Mouse (Mus musculus): ENCODE results near the gene Wwtr1. TPM values are rescaled to one million over a fixed set of nuclear protein-coding genes. Genes with fewer than 3 reads are reported as not detected.

Gene Wwtr1
- total RNA-seq, 1 experiment from 2014 or later = 0.93 TPM

DNA sequence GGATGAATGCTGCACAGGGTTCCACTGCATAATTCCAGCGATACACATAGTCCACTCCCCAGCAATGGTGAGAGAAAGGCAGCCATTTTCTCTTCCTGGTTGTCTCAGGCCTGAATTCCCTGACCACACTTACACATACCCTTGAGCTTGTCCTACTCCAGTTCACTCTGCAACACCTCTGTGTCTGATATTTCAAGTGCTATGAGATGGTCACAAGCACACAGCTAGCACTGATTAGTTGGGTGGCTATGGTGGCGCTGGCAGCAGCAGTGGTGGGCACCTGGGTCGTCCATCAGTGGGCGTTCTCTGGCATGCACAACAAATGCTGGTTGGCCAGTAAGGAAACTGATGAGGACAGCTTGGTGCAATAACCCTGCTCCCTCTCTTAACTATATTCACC is 45.5 kb downstream of the Wwtr1 start:
- no peak for ATAC-seq (ENCODE audit: extremely low read depth, insufficient number of reproducible peaks, low FRiP score, poor library complexity, severe bottlenecking)

DNA sequence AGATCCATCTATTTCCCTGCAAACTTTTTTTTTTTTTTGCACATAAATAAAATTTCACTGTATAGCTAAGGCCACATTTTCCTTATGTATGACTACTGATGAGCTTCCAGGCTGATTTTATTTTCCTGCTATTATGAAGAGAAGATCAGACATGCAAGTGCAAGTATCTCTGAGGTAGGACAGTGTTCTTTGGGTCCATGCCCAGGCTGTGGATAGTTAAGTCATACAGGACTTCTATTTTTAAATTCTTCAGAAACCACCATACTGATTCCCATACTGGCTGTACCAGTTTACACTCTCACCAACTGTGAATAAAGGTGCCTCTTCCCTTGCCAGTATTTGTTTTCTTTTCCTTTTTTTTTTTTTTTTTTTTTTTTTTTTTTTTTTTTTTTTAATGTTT is 48.6 kb downstream of the Wwtr1 start:
- ATAC-seq (ENCODE audit: extremely low read depth, insufficient number of reproducible peaks, low FRiP score, poor library complexity, severe bottlenecking) = no peak

DNA sequence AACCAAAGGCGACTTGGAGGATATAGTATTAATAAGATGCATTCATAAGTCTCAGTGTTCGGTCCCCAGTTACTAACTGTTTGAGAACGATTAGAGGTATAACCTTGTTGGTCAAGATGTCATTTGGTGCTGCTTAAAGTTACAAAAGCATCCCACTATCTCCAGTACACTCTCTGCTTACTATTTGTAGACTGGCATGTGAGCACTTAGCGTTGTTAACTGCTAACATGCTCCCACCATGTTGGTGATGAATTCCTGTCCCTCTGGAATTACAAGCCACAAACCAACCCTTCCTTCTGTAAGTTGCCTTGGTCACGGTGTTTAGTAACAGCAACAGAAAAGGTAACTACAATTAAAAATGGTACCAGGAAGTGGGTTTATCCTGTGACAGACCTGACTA is 52.6 kb downstream of the Wwtr1 start:
- no peak for ATAC-seq (ENCODE audit: extremely low read depth, insufficient number of reproducible peaks, low FRiP score, poor library complexity, severe bottlenecking)

DNA sequence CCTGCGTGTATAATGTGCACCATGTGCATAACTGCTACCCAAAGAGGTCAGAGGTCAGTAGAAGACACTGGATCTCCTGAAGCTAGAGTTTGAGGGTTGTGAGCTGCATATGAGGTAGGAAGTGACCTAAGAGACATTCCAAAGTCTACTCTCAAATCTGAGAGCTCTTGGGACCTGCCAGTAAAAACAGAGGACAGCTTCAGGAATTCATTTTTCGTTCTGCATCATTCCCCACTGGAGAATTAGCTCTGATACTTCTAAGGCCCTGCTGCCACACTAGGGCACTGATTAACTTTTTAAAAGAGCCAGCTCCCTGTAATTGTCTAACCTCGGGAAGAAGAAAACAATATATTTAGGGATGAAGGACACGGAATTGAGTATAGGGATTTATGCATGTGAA is 53.8 kb downstream of the Wwtr1 start:
- ATAC-seq (ENCODE audit: extremely low read depth, insufficient number of reproducible peaks, low FRiP score, poor library complexity, severe bottlenecking) = no peak

DNA sequence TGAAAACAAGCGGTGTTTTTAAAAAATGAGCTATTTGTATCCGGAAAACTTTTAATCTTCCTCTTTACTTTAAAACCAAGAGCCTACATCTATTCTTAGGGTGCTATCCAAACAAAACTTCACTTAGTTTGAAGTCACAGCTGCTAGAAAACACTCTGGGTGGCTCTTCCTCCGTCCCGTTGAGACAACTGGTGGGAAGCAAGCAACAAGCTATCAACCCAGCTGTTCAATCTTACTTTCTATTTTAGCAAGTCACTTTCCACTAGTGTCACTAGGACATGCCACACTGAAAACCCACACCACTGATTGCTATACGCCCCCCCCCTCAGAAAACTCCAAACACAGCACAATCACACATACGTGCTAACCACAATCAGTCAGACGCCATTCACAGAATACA is 55.7 kb downstream of the Wwtr1 start:
- ATAC-seq (ENCODE audit: extremely low read depth, insufficient number of reproducible peaks, low FRiP score, poor library complexity, severe bottlenecking) = no peak

DNA sequence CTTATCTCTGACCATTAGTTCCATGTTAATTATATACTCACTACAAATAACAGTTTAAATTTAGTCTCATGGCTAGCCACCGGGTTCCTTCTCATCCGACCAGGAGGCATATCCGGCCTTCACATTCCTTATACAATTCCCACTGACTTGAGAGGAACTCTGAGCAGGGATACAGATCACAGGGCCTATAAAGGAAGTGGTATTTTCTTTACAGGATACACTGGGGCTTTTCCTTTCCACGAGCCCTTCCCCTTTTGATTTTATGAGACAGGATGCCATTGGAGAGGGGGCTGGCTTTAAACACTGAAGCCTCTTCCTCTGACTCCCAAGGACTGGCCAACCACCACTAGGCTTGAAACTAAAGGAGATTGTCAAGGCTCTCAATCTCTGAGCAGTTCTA is 59.6 kb downstream of the Wwtr1 start:
- ATAC-seq (ENCODE audit: extremely low read depth, insufficient number of reproducible peaks, low FRiP score, poor library complexity, severe bottlenecking) = no peak

DNA sequence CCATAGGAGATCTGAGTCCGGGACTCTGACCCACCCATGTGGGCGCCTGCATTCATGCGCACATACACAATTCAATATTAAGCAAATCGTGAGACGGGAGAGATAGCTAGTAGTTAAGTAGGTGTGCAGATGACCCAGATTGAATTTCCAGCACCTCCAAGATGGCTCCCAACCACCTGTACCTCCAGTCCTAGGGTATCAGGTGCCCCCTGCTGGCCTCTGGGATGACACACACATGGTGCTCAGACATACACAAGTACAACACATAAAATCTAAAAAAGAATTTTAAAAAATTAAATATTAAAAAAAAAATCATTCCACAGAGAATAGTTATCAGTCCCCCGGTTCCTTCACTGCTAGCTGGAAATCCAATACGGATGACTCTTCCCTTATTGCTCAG is 60.7 kb downstream of the Wwtr1 start:
- ATAC-seq (ENCODE audit: extremely low read depth, insufficient number of reproducible peaks, low FRiP score, poor library complexity, severe bottlenecking) = no peak

DNA sequence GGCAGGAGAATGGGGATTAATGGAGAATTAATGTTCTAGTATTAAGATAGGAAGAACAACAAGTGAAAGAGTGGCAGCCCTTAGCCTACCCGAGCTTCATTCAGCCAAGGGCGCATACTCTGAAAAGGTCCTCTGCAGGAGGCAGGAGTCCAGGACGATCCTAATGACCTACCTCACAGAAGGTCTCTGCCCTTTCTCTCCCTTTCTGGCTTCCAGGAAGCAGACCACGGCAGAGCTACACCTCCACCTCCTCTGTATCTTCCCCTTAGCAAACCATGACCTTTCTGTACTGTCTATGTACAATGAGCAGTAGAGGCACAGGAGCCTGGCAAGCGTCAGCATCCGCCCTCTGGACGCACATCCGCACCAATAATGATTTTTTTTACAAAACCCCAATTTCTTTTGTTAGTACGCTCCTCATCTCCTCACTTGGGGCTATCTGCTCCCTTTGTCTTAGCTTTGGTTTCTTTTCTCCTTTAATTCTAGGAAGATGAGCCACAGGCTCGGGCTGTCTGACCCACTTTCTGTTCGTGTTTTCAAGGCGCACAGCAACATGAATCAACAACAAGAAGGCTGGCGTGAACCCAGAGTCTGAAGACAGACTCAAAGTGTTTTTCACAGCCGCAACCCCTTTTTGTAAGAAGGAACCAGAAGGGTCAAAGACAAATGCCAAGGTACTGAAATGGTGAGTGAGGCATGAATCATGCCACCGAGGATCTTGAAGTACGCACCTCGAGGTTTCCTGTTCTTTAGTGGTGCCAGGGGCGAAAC is 63.7 kb downstream of the Wwtr1 start:
- no peak for ATAC-seq (ENCODE audit: extremely low read depth, insufficient number of reproducible peaks, low FRiP score, poor library complexity, severe bottlenecking)

DNA sequence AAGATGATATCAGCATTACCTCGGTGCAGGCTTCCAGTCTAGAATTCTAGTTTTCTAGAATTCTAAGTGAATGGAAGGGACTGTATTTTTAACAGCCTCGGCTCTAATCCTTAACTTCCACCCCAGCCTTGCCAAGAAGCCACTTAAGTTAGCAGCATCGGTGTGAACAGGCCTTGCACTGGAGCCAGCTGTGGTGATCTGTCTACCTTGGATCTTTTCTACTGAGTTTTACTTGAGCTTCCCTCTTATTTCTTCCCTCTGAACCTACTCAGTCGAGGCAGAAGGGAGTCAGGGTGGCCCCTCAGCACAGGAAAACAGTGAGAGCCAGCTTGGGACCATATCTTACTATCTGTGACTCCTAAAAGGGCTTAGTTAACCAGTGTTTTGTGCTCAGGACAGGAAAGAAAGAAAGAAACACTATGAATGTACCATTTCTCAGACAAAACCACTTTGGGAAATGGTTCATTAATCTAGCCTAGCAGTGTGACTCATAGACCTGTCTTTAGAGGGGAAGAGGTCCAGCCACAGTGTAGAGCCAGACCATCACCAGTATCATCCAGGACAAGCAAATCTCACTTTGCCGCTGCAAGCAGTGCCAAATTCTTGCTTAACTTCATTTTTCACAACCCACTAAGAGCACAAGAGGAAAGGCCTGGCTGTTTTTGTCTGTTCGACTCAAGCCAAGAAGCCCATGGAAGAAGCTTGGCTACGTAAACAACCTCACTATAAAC is 65.6 kb downstream of the Wwtr1 start:
- ATAC-seq (ENCODE audit: extremely low read depth, insufficient number of reproducible peaks, low FRiP score, poor library complexity, severe bottlenecking) = no peak

DNA sequence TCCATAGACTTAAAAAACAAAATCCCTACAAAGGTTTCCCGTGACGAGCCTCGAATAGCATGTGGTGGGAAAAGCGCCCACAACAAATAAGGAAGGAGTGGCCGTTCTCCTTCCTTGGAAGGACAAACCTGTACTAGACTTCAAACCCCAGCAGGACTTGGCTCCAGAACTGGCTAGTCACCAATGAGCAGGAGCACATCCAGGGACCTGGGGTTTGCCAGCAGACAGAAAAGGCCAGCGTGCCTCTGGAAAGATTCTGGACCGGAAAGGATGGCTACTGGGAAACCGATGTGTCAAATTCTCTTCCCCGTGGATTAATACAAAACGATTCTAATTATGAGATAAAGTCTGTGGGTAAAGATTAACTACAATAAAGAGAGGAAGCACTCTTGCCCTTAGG is 69.7 kb downstream of the Wwtr1 start:
- no peak for ATAC-seq (ENCODE audit: extremely low read depth, insufficient number of reproducible peaks, low FRiP score, poor library complexity, severe bottlenecking)

DNA sequence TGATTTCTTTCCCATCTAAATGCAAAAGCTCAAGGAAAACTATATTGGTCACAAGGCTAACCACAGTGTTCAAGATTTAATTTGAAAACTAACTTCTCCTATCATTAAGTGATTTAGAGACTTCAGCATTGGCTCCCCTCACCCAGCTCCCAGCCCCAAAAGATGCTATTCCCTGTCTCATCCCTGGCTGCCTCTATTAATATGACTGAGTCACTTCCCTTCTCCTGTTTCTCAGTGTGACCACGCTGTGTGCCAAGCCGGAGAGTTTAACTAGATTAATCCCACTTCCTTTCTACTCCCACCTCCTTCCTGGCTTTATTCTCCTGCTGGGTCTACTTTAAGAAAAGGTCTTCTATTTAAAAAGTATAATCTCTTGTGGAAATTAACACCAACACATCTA is 71.0 kb downstream of the Wwtr1 start:
- no peak for ATAC-seq (ENCODE audit: extremely low read depth, insufficient number of reproducible peaks, low FRiP score, poor library complexity, severe bottlenecking)

DNA sequence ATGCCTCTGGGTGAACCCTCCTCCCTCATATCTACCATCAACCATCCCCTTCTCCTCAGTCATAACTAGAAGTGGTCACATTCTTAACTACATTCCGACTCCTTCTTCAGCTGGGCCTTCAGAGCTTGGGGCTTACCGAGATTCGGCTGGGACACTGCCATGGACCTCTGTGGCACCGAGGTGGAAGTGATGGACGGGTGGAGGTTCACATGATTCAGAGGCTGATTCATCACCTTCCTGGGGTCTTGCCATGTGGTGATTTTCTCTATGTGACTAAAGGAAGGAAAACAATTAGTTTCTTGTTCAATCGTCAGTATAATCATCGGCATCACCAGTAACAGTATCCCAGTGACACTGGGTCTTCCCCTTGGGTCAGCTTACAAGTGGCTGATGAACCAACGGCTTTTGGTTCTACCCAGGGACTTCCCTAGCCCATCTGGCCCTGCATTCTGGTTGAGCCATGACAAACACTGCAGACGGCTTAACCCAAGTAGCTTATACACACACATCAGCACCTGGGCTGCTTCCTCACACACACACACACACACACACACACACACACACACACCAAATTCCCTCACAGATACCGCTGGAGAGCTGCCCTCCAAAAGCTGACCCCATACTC is 74.0 kb downstream of the Wwtr1 start:
- no peak for ATAC-seq (ENCODE audit: extremely low read depth, insufficient number of reproducible peaks, low FRiP score, poor library complexity, severe bottlenecking)

DNA sequence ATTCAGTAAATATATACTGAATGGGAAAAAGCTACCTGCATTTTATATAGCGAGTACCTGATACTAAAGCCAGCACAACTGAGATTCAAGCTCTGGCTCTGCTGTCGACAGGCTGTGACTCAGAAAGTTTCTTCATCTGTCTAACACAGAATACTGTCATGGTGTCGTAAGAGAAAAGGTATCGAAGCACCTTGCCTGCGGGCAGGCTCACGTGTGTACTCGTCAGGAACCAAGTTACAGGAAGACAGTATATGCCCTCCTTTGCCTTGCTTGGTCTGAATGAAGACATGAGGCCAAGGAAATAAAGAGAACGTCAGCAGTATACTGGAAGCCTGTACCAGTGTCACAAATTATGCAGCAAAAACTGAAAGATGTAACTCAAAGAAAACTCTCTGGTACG is 74.9 kb downstream of the Wwtr1 start:
- no peak for ATAC-seq (ENCODE audit: extremely low read depth, insufficient number of reproducible peaks, low FRiP score, poor library complexity, severe bottlenecking)

DNA sequence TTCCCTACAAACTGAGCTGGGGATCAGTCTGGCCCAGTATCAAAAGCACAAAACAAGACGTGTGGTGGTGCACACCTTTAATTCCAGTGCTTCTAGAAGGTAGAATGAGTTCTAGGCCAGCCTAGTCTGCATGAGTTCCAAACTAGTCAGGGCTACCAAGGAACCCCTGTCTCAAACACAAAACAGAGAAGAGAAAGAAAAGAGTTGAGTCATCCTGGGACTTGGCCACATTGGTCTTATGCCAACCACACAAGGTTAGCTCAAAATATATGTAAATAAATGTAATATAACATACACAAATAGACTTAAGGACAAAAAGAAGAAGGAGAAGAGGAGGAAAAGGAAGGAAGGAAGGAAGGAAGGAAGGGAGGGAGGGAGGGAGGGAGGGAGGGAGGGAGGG is 77.9 kb downstream of the Wwtr1 start:
- no peak for ATAC-seq (ENCODE audit: extremely low read depth, insufficient number of reproducible peaks, low FRiP score, poor library complexity, severe bottlenecking)

DNA sequence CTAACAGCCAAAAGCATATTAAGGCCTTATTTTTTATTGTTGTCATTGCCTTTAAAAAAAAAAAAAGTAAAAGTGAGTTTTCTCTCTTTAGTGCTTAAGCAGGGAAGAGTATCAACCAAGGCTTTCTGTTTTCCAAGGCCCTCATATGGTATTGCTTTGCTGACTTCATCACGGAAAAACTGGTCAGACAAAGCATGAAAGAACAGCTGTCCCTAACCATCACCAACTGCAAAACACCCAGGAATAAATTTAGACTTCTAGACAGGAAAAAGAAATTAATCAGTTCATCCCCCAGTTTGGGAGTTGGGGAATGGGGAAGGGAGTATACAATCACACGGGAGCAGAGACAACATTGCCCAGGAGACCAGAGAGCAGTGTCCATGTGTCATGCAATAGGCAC is 79.3 kb downstream of the Wwtr1 start:
- ATAC-seq (ENCODE audit: extremely low read depth, insufficient number of reproducible peaks, low FRiP score, poor library complexity, severe bottlenecking) = no peak

DNA sequence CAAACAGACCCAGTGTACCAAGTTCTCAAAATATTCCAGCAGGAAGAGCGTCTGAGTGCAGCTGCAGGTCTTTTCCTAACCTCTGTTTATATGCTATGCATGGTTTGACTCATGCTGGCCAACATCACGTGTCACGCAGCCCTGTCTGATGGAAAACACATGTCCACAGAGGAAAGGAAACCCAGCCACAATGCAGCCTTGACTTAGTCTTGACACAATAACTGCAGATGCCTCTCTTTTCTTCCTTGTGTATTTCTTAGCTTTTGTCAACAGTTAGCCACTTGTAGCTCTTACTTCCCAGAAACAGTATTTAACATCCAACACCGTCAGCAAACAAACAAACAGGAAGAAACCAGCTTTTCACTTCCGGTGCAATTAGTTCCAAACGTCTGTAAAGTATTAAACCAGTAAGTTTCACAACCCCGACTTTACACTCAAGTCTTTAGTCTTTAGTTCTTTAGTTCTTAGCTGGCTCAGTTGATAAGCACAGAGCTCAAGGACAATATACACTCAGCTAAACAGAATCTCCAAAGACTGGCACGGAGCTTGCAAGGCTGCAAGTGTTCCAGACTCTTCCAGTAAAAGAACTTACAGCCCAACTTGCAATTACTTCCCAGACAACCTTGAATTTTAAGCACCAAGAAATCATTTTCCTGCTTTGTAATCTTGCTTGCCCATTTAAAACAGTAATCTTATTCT is 88.1 kb downstream of the Wwtr1 start:
- ATAC-seq (ENCODE audit: extremely low read depth, insufficient number of reproducible peaks, low FRiP score, poor library complexity, severe bottlenecking) = no peak

DNA sequence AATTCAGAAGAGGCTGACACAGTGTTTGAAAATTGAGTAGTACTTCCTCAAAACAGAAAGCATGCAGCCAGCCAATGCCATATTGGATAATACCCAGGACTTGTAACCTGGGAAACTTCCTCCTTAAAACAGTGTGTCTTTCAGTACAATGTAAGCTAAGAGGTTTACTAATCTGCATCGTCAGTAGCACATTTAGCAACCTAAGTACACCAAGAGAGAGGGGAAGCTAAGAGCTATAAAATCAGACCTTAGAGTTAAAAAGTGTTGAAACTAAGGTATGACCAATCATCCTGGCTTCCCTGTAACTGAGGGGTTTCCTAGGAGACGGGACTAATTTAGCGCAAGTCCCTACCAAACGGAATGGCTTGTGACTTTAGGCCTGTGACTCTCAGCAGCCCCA is 89.6 kb downstream of the Wwtr1 start:
- ATAC-seq (ENCODE audit: extremely low read depth, insufficient number of reproducible peaks, low FRiP score, poor library complexity, severe bottlenecking) = no peak

DNA sequence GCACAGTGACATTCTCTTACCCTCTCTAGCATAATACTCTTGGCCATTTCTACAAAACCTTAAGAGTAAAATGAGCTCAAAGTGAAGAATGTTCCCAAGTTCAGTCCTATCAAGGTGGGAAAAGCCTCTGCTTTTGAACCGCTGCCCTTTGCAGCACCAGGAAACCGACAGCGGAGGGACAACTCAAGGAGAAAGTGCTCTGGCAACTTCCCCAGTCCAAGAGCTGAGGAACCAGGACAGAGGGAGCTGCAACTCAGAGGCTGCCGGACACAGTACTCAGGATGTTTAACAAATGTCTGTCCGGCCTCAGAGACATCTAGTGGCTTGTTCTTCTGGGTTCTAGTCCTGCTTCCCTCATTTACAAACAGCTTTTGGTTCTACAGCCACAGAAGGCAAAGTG is 93.7 kb downstream of the Wwtr1 start:
- ATAC-seq (ENCODE audit: extremely low read depth, insufficient number of reproducible peaks, low FRiP score, poor library complexity, severe bottlenecking) = no peak

DNA sequence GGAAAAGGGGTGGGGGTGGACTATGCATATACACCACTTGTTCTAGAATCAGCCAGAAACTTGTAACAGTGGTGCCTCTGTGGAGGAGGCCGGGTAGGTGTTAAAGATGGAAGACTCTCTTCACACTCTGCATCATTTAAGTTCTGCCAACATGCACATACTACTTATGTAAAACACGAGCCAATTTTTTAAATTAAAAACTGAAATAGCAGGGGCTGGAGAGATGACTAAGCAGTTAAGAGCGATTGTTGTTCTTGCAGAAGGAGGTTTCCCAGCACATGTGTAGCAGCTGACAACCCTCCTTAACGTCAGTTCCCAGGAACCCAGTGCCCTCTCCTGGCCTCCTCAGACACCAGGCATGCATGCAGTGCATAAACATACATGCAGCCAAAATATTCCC is 95.1 kb downstream of the Wwtr1 start:
- no peak for ATAC-seq (ENCODE audit: extremely low read depth, insufficient number of reproducible peaks, low FRiP score, poor library complexity, severe bottlenecking)

DNA sequence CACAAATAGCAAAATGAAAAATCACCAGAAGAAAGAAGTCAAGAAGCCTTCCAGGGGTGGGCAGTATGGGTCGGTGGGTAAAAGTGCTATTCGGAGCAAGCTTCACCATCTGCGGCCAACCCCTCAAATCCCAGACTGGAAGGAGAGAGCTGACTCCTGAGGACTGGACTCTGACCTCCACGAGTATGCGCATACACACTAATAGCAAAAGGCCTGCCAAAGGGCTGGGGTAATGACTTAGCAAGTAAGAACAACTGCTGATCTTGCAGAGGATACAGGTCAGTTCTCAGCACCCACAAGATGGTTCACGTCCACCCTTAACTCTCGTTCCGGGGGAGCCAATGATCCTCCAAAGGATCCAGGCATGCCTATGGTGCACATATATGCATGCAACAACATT is 101.3 kb downstream of the Wwtr1 start:
- ATAC-seq (ENCODE audit: extremely low read depth, insufficient number of reproducible peaks, low FRiP score, poor library complexity, severe bottlenecking) = no peak

All from neutrophil, adult 5-6 weeks (primary cell).